10 mouse cellular contexts compared by ENCODE assay signal in the genomic region with DNA sequence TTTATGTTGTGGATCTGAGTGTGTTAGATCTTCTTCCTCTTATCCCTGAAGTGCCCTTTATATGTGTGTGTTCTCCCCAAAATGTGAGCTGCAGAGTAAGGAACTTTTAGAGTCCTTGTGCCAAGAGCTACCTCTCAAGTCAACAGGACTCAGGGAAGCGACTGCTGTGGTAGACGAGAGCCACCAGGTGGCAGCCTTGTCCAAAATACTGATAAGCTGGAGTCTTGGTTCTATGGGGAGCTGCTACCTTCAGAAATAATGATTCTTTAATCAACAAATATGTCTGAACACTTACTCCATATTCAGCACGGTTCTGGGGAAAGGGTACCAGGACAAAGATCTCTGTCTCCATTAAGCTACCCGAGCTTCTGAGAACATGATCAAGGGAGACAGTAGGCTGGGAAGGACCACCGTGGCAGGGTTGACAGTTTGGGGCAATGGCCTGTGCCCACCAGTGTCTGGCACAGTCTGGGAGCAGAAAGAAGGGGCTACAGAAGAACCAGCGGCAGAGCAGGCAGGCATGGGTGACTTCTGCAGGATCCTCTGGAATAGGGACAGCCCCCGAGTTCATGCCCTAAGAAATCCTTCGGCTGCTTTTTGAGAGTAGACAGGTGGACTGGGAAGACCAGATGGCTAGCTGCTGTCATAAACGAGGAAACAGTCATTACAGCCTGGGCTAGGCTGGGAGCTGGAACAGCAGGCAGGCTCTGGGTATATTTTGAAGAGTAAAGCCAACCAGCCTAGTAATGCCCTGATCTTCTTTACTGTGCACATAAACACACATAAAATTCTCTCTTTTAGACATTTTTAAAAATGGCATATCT.
DNase-seq lines count a peak whose midpoint lies in the region; ATAC-seq and TF ChIP-seq lines count a peak whose summit lies in the region.
"Had no signal": no experiment of that assay in that cellular context is flagged by ENCODE, and none has a peak within 500 bp of the region (broad histone marks: within the 10 kb centered on the region; RNA-seq: fewer than 3 reads in every experiment).

No protein-coding gene starts in this region.

- 45% methylated on average over 9 of the region's 9 CpGs for WGBS in embryonic facial prominence, embryonic 10.5 days

- DNase-seq in layer of hippocampus, adult 11-12 months (ENCODE audit: low spot score), result peak; percentile 77
- no peak for DNase-seq in layer of hippocampus, adult 9-10 months (ENCODE audit: low spot score)
- DNase-seq in adrenal gland, postnatal 36 days, result peak; percentile 71 to 79
- peak; percentile 75 for DNase-seq in embryonic facial prominence, embryonic 10.5 days (ENCODE audit: low spot score)
- peak; percentile 71 to 80 for DNase-seq in heart, postnatal 14 days
- DNase-seq in layer of hippocampus, postnatal 25 days (ENCODE audit: extremely low spot score in 1 of 2, low spot score in 1 of 2), result peak; percentile 53 to 82

- peaks cover 14% of the 10 kb centered on the region for H3K4me1 ChIP-seq in embryonic facial prominence, embryonic 10.5 days
- peaks cover 4% of the 10 kb centered on the region for H3K4me1 ChIP-seq in testis, adult 2 months (ENCODE audit: control insufficient read depth, insufficient read depth, low read length)
- H3K4me1 ChIP-seq: stomach, embryonic 15.5 days had no signal

- TF ChIP-seq POLR2A in testis, adult 2 months (IDR thresholded peaks at IDR 0.05; ENCODE audit: control insufficient read depth, low read depth, low read length), result no peak

- TF ChIP-seq CTCF in testis, adult 2 months (IDR thresholded peaks at IDR 0.05; ENCODE audit: control insufficient read depth, insufficient read depth, insufficient replicate concordance, low read depth, low read length), result peak; percentile 67; the same call in 1 of the 2 replicates

- no peak overlapping the region for H3K27ac ChIP-seq in embryonic facial prominence, embryonic 10.5 days (replicated peaks)
- no peak overlapping the region for H3K27ac ChIP-seq in testis, adult 2 months (ENCODE audit: control insufficient read depth, insufficient read depth, low read depth, low read length)
- H3K27ac ChIP-seq: embryonic facial prominence, embryonic 15.5 days; stomach, embryonic 15.5 days had no signal

- intact Hi-C loops in heart, postnatal 14 days (cut with DNase I), result loop anchor here (1.0 kb wide), 2 partner anchors 79 to 232 kb away; no protein-coding TSS in a partner anchor

- H3K27me3 ChIP-seq in embryonic facial prominence, embryonic 10.5 days (replicated peaks; ENCODE audit: low read depth, poor library complexity, severe bottlenecking), result no peaks in the 10 kb centered on the region
- no peaks in the 10 kb centered on the region for H3K27me3 ChIP-seq in testis, adult 2 months (ENCODE audit: control insufficient read depth, insufficient read depth, low read length)
- H3K27me3 ChIP-seq: embryonic facial prominence, embryonic 15.5 days; stomach, embryonic 15.5 days had no signal

- no peaks in the 10 kb centered on the region for H3K9me3 ChIP-seq in embryonic facial prominence, embryonic 10.5 days
- H3K9me3 ChIP-seq: embryonic facial prominence, embryonic 15.5 days; stomach, embryonic 15.5 days had no signal

- H3K4me3 ChIP-seq in embryonic facial prominence, embryonic 10.5 days, result no peak overlapping the region
- no peak overlapping the region for H3K4me3 ChIP-seq in testis, adult 2 months (ENCODE audit: control insufficient read depth, low read depth, low read length)
- H3K4me3 ChIP-seq: embryonic facial prominence, embryonic 15.5 days; stomach, embryonic 15.5 days had no signal

- ATAC-seq in monocyte, adult 5-6 weeks (replicated peaks; ENCODE audit: insufficient number of reproducible peaks, low FRiP score, low TSS enrichment, poor library complexity, severe bottlenecking), result peak; percentile 71

- H3K36me3 ChIP-seq in embryonic facial prominence, embryonic 10.5 days (replicated peaks), result no peaks in the 10 kb centered on the region
- H3K36me3 ChIP-seq in testis, adult 2 months (ENCODE audit: control insufficient read depth, insufficient read depth, low read length), result no peaks in the 10 kb centered on the region
- H3K36me3 ChIP-seq: embryonic facial prominence, embryonic 15.5 days; stomach, embryonic 15.5 days had no signal
